Mouse (Mus musculus) cerebellum, adult 11-12 months (tissue): ENCODE measurements around the gene Ampd3.
A peak's percentile ranks its signal among the peaks of the same experiment; 100 is the strongest.

Experiments used
- DNase-seq: peaks from one replicate; pipeline ENCODE4 v3.0.0; 2022

The Ampd3 gene

DNA sequence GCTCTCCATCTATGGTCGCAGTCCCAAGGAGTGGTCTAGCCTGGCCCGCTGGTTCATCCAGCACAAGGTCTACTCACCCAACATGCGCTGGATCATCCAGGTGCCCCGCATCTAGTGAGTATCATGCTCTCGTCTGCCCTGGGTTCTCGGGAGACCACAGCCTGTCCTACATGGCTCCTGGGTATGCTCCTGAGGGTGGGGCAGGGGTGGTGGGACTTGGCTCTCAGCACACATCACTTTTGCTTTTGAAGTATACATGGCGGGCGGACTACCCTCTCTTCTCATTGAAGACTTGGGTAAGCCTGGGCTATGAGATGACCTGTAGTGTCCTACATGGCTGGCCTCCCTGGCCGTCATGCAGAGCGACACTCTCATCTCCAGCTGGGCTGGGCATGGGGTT lies 35.1 kb downstream of the Ampd3 start:
- no peak for DNase-seq

- peak; percentile 34 for DNase-seq
These were observed 36.3 kb downstream of the Ampd3 start for GRCm38 (mm10) chr7:110804266-110804665.

DNA sequence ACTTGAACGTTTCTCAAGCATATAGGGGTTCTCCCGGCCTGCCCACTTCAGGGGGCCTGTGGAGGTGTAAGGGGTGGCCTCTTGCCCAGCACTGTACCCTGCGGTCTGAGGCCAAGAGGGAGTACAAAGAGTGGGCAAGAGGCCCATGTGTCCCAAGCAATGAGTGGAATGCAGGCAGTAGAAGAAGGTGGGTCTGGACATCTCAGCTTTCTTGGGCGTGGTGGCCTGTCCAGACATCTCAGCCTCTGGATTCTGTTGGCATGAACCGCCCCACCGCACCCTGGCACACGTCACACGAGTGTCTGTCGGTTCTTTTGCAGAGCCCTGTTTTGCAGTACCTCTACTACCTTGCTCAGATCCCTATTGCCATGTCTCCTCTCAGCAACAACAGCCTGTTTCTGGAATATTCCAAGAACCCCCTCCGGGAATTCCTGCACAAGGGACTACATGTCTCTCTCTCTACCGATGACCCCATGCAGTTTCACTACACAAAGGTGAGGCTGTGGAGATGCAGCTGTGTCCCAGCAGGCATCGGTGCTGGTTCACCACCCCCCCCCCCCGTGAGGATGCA lies 39.5 kb downstream of the Ampd3 start:
- no peak for DNase-seq

DNA sequence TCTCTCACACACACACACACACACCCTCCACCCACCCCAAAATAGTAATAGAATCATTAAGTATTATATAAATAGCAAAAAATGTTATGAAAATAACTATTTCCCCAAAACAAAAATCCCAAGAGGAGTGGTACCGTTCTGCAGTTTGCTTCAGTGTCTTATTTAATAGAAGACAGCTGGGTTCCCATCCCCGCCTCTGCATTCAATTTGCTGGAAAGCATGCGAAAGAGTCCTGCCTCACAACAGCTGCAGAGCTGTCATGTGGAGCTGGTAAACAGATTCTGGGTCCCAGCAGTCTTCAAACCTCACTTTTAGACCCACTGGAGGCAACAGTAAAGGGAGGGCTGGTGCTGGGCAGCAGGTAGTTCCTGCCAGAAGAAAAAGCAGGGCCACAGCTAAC lies 41.0 kb downstream of the Ampd3 start:
- DNase-seq, result no peak

- DNase-seq, result no peak
These were observed 41.9 kb downstream of the Ampd3 start for GRCm38 (mm10) chr7:110809585-110810557.

- DNase-seq, result no peak
These were observed 43.0 kb downstream of the Ampd3 start for GRCm38 (mm10) chr7:110810995-110811394.

DNA sequence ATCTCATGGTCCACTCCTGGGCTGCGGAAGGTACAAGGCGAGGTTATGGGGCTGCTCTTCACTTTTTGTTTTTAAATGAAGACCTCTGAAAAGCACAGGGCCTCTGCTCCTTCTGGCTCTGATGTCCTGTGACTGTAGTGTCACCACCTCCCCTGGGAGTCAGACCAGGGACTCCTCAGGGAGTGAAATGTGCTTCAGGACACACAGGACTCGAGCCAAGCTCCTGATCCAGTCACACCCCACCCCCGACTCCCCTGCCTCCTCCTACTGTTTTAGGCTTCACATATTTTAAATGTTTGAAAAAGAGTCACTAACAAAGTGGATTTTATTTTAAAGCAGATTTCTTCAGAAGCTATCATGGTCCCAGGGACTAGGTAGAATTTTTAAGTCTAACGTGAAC lies 43.5 kb downstream of the Ampd3 start:
- DNase-seq, result no peak

DNA sequence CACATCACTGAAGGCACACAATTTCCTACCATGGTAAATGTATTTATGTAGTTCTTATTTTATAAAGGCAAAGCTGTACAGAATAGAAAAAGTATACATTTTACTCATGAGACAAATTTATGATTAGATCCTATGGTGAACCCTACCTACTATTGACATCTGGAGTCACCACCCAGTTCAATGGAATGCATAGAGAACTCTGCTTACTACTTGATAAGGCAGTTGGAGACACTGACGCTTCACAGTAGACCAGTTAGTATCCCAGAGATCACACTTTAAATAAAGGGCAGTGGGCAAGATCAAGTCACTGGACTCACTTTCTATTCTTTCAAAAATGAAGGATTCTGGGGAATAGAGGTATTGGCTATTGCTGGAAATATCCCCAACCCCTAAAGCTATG lies 46.0 kb downstream of the Ampd3 start:
- no peak for DNase-seq

GRCm38 (mm10) chr7:110816037-110816436 lies 48.0 kb downstream of the Ampd3 start:
- DNase-seq, result no peak

DNA sequence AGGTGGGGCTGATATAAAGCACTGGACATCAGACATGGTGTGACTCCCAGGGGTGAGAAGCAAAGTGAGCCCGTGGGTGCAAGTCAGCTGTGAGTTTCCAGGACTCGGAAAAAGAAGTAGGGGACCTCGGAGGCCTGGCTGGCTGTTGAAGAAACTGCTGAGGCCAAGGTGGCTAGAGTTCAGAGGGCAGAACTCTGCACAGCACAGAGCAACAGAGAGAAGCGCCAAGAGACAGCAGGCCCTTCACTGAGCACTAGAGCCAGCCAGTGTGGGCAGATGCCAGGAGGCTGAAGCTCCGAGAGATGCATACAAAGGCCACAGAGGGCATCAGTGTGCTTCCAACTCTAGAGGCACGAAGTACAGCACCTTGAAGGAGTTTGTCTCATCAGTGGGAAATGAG lies 50.2 kb downstream of the Ampd3 start:
- DNase-seq, result no peak

- no peak for DNase-seq
These were observed 50.9 kb downstream of the Ampd3 start for GRCm38 (mm10) chr7:110818787-110819350.

DNA sequence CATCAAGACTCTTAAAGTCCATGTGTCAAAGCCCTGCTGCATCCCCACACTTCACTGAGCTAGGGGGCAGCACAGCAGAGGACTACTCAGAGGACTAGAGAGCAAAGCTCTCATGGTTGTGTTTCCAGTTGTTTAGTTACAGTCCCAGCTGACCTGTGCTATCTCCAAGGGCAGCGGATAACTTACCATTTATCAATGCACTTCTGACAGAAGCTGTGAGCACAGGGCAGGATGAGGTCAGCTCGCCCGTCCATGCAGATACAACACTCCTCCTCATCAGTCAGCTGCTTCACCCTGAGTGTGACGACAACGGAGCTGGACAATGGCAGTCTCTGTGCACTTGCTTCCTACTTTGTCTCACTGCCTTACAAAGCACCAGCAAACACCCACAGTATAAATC lies 53.1 kb downstream of the Ampd3 start:
- DNase-seq, result no peak

- DNase-seq, result peak; percentile 49
These were observed 53.6 kb downstream of the Ampd3 start for GRCm38 (mm10) chr7:110821653-110822052.

DNA sequence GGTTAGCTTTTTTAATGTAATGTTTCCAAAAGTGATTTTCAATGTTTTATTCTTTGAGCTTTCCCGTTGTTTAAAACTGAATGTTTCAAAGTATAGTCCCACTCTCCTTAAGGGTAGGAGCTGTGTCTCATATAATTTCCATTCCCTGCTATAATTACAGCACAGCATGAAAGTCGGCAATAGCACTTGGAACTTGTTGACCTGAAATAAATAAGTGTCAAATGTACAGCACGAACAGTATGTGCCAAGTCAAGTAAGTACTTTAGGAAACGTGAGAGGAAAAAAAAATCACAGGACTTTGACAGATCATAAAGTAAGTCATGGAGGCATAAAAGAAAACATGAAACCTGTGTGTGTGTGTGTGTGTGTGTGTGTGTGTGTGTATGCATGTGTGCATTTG lies 54.0 kb downstream of the Ampd3 start:
- no peak for DNase-seq

DNA sequence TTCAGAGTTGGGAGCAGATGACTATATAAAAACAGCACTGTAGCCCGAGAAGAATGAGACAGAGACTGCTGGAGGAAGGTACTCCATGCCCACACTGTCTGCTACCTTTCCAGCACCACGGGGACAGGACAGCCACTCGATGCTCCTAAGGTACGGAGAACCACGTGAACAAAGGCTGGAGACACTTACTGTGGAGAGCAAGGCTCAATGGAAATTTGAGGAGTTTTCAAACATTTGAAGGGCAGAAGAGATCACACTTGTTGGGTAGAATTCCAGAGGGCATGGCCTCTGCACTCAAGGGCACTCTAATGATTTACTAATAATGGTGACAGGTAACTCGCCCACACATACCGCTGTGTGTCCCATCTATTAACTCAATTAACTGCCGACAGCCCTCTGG lies 55.1 kb downstream of the Ampd3 start:
- no peak for DNase-seq

- DNase-seq, result no peak
These were observed 55.6 kb downstream of the Ampd3 start for GRCm38 (mm10) chr7:110823593-110823992.

DNA sequence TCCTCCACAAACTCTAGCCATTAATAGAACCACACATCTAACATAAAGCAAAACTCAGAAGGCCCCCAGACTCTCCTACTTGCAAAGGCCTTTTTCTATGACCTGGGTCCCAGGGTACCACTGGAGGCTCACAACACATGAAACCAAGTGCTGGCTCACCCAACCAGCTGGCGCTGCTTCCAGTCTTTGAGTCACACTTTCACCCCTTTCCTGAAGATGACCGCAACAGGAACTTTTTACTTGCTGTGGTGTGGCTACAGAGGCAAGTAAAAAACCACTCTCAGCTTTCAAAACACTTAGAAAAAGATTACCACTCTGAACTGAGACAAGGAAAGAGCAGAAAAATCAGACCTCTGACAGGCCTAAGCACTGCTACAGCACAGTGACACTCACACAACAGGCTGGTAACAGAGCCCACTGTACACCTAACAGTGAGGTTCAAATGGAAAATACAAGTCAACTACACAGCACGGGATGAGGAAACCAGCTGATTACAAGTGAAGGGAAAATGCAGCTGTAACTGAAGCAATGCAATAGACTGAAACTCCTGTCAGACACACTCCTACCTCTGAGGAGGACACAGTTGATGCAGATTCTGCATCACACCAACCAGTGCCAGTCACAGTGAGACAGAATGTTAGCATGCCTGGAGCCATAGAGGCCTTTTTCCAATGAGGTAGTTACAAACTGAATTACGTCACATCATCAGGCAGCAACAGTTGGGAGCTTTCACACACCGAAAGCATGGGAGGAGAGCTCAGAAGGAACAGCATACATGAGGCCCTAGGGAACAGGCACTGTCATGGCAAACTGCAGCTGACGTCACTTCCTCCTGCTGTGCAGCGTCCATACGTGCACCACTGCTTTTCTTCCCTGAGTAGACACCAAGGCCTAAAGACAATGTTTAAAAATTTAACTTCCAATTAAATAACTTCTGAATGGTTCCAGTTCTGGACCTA lies 56.3 kb downstream of the Ampd3 start:
- no peak for DNase-seq

GRCm38 (mm10) chr7:110833024-110833423 lies 65.0 kb downstream of the Ampd3 start:
- no peak for DNase-seq

DNA sequence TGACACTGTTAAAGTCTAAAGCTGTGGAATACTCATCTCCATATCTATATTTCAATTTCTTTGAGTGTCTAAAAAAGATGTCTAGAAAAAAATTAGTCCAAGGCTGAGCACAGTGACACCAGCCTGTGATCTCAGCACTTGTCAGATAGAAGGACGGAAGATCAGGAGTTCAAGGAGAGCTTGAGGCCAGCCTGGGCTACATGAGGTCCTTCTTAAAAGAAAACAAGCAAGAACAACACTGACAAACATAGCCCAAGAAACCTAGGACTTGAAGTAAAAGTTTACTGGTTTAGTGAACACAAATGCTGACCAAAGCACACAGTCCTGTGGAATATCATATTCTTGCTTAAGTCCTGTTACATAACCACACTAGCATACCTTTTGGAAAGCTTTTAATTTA lies 66.0 kb downstream of the Ampd3 start:
- no peak for DNase-seq

DNA sequence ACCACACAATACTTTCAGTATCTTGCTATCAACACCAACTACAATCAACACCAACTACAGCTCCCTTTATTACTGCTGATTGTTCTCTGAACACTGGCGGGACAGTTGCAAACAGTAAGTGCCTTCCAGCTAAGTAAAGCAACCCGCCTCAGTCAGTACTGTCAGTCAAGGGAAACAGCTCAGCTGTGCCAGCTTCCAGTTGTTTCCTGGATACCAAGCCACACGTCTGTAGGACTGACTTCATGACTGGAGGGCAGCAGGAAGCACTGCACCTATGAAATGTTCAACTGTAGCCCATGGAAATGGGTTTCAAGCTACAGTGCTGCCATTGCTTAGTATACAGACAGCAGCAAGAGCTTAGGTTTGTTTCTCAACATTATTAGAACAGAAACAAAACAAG lies 66.5 kb downstream of the Ampd3 start:
- no peak for DNase-seq

DNA sequence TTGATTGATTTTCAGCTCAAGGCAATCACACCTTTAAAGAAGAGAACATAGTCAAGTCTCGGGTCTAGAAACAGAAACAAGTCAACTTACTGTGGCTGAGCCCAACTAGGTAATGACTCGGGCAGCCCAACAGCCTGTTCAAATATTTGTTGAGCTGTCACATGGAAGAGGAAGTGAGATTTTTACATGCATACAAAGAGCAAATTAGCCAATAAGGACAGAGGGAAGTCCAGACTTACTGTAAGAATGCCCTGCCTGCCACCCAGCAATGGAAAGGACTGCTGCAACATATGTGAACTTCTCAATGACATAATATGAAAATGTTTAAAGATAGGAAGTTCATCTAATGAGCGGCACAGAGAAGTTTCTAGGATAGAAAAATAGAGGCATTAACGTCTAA lies 72.3 kb downstream of the Ampd3 start:
- no peak for DNase-seq

DNA sequence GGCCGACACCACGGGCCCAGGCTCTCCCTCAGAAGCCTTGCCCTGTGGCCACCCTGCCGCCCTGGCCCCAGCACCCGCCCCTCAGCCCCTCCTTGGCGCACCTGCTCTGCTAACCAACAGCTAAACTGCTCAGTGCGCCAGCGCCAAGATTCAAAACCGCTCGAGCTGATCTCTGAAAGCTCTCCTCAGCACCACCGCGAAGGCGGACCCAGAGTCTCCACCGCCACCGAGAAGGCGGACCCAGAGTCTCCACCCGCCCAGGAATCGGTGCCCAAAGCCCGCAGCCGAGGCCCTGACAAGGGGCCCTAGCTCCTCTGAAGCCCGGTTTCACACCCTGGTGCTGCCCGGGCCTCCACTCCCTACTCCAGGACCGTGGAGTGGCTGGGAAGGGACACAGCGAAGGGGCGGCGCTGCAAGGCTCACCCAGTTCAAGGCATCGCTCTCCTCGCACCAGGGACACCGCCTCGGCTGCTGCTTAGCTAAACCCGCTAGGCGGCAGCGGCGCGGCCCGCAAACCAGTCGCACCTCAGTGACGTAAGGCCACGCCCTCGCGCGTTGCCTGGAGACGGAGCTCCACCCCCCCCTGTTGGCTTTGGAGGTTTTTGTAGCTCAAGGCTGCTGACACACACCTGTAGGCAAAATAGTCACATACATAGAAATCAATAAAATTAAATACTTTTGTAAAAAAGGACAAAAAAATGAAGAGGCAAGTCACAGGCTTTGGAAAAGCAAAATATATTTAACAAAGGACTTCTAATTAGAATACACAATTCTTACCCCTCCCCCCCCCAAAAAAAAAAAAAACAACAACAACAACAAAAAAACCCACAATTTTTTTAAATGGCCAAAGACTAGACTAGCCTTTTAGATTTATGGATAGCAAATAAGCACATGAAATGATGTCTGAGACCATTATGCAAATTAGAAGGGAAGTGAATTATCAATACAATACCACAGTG lies 76.2 kb downstream of the Ampd3 start, which contains the start of gene Rnf141:
TSS of gene Rnf141 (minus strand) at position 542 of the 959 bp plus-strand sequence.
- peak; percentile 89 for DNase-seq
